Mouse (Mus musculus) heart, embryonic 14.5 days (tissue): ENCODE data around the gene Acap3. TPM values are rescaled to one million over a fixed set of nuclear protein-coding genes. Genes with fewer than 3 reads are reported as not detected.

Source experiments
- ATAC-seq: fragments of 200-750 bp; cut with Nextera tagmentation; 2 replicates; pipeline ENCODE4 v1.8.0; 2017; ENCODE audit warnings: low read depth, moderate TSS enrichment; ENCODE audit not compliant: insufficient number of reproducible peaks, insufficient read depth, low FRiP score
- H3K27ac ChIP-seq, 2 experiments: fragments of 200-500 bp in 1 of 2; fragments of 300-500 bp in 1 of 2; sonication (generic) in 1 of 2; replicated peaks in 1 of 2; 2 replicates each; pipeline ENCODE4 v1.5.1; 2012 to 2014; ENCODE audit warnings: low read depth in 2 of 2, low read length in 2 of 2, control low read depth in 1 of 2, mild to moderate bottlenecking in 1 of 2, mixed read lengths in 1 of 2; ENCODE audit not compliant: control insufficient read depth in 1 of 2, insufficient read depth in 1 of 2
- H3K27me3 ChIP-seq: fragments of 300-500 bp; sonication (generic); 2 replicates; pipeline ENCODE4 v1.6.1; 2014; ENCODE audit warnings: mild to moderate bottlenecking, low read length, control low read depth; ENCODE audit not compliant: control insufficient read depth, insufficient read depth
- H3K36me3 ChIP-seq: fragments of 300-500 bp; sonication (generic); 2 replicates; pipeline ENCODE4 v1.6.1; 2014; ENCODE audit warnings: mild to moderate bottlenecking, control low read depth, low read length, mixed read lengths; ENCODE audit not compliant: control insufficient read depth, insufficient read depth
- H3K4me1 ChIP-seq, 2 experiments: fragments of 200-500 bp in 1 of 2; fragments of 300-500 bp in 1 of 2; sonication (generic) in 1 of 2; 2 replicates each; pipeline ENCODE4 v1.6.1; 2012 to 2014; ENCODE audit warnings: low read length in 2 of 2, control low read depth in 1 of 2, mixed read lengths in 1 of 2; ENCODE audit not compliant: control insufficient read depth in 2 of 2, insufficient read depth in 2 of 2
- H3K4me2 ChIP-seq: fragments of 300-500 bp; sonication (generic); 2 replicates; pipeline ENCODE4 v1.6.1; 2014; ENCODE audit warnings: mild to moderate bottlenecking, low read length
- H3K4me3 ChIP-seq, 2 experiments: fragments of 200-500 bp in 1 of 2; fragments of 300-500 bp in 1 of 2; sonication (generic) in 1 of 2; 2 replicates each; pipeline ENCODE4 v1.5.1; 2012 to 2014; ENCODE audit warnings: low read length in 2 of 2, mild to moderate bottlenecking in 2 of 2, control low read depth in 1 of 2, low read depth in 1 of 2, moderate library complexity in 1 of 2; ENCODE audit not compliant: control insufficient read depth in 1 of 2, insufficient read depth in 1 of 2
- H3K9ac ChIP-seq: fragments of 300-500 bp; sonication (generic); 2 replicates; pipeline ENCODE4 v1.6.1; 2014; ENCODE audit warnings: mild to moderate bottlenecking, low read length
- H3K9me3 ChIP-seq: fragments of 300-500 bp; sonication (generic); 2 replicates; pipeline ENCODE4 v1.6.1; 2016; ENCODE audit warnings: low read length, control low read depth; ENCODE audit not compliant: control insufficient read depth
- WGBS: fragments of 180-500 bp; shearing (Covaris S2); extraction: QIAGEN DNeasy Blood & Tissue Kit; methylation state at CpG from one replicate; pipeline ENCODE4 v1.1.7; 2014; 5-methylcytosine and 5-hydroxymethylcytosine counted together
- polyA plus RNA-seq: library from polyadenylated mRNA; unstranded; fragments of >200 nt; fragmentation: Nextera tagmentation; extraction: Ambion mirVana; gene quantifications from 2 replicates; pipeline ENCODE4 v1.2.1, GENCODE M21; 2014

The Acap3 gene
- polyA plus RNA-seq, 1 experiment from 2014 or later, result 9.4 TPM

- Histone ChIP-seq H3K9ac (no peak overlapping the region), H3K27me3 (no peaks in the 10 kb centered on the region), H3K4me2 (no peak overlapping the region), H3K9me3 (no peaks in the 10 kb centered on the region), H3K36me3 (peaks cover 58% of the 10 kb centered on the region), H3K4me1 (peaks cover 9 to 21% of the 10 kb centered on the region in 2 experiments), H3K4me3 (no peak overlapping the region), H3K27ac (no peak overlapping the region)
- ATAC-seq, result no peak
- WGBS, result 92% methylated on average over 9 of the region's 9 CpGs
These were observed 3.4 kb upstream of the Acap3 start for GRCm38 (mm10) chr4:155888181-155888580.

- 79% methylated on average over 5 of the region's 5 CpGs for WGBS
- H3K9me3 ChIP-seq, result no peaks in the 10 kb centered on the region
- H3K4me1 ChIP-seq, result peaks cover 12 to 28% of the 10 kb centered on the region in 2 experiments
- H3K4me3 ChIP-seq, result no peak overlapping the region
- H3K36me3 ChIP-seq, result peaks cover 53% of the 10 kb centered on the region
- H3K27me3 ChIP-seq, result no peaks in the 10 kb centered on the region
- no peak overlapping the region for H3K27ac ChIP-seq
- no peak overlapping the region for H3K9ac ChIP-seq
- no peak overlapping the region for H3K4me2 ChIP-seq
- no peak for ATAC-seq
These were observed 2.3 kb upstream of the Acap3 start for GRCm38 (mm10) chr4:155889316-155889715.

GRCm38 (mm10) chr4:155891011-155891471 is 581 bp upstream of the Acap3 start:
- Histone ChIP-seq H3K9me3 (no peaks in the 10 kb centered on the region), H3K27me3 (no peaks in the 10 kb centered on the region), H3K4me2 (peak overlapping the region; percentile 99), H3K9ac (peak overlapping the region; percentile 90), H3K27ac (no peak overlapping the region), H3K4me3 (peak overlapping the region; percentile 72 to 91), H3K36me3 (peaks cover 41% of the 10 kb centered on the region), H3K4me1 (peaks cover 20 to 40% of the 10 kb centered on the region in 2 experiments)
- under 1% methylated on average over 34 of the region's 34 CpGs for WGBS
- no peak for ATAC-seq

- Histone ChIP-seq H3K9me3 (no peaks in the 10 kb centered on the region), H3K27ac (peak overlapping the region; percentile 94 to 99), H3K4me2 (peak overlapping the region; percentile 99), H3K27me3 (no peaks in the 10 kb centered on the region), H3K9ac (peak overlapping the region; percentile 90), H3K4me3 (peak overlapping the region; percentile 72 to 91), H3K36me3 (peaks cover 38% of the 10 kb centered on the region), H3K4me1 (peaks cover 20 to 40% of the 10 kb centered on the region in 2 experiments)
- under 1% methylated on average over 40 of the region's 56 CpGs for WGBS
- ATAC-seq, result peak; percentile 87
These were observed 395 bp downstream of the Acap3 start for GRCm38 (mm10) chr4:155892017-155892416.

GRCm38 (mm10) chr4:155892438-155893211 is 1.0 kb downstream of the Acap3 start:
- Histone ChIP-seq H3K36me3 (peaks cover 32% of the 10 kb centered on the region), H3K9me3 (no peaks in the 10 kb centered on the region), H3K4me1 (peaks cover 20 to 40% of the 10 kb centered on the region in 2 experiments), H3K27ac (peak overlapping the region in 1 of 2 experiments; percentile 99; a peak in 2 of 4 replicates), H3K4me3 (peak overlapping the region; percentile 72 to 91), H3K9ac (peak overlapping the region; percentile 90), H3K27me3 (no peaks in the 10 kb centered on the region), H3K4me2 (peak overlapping the region; percentile 99)
- no peak; the same call in none of the 2 replicates for ATAC-seq
- WGBS, result 6% methylated on average over 37 of the region's 37 CpGs

- WGBS, result 73% methylated on average over 8 of the region's 8 CpGs
- peaks cover 28% of the 10 kb centered on the region for H3K36me3 ChIP-seq
- peak overlapping the region; percentile 99 for H3K4me2 ChIP-seq
- no peak for ATAC-seq
- H3K27ac ChIP-seq, result no peak overlapping the region
- H3K4me1 ChIP-seq, result peaks cover 20 to 40% of the 10 kb centered on the region in 2 experiments
- no peaks in the 10 kb centered on the region for H3K27me3 ChIP-seq
- H3K4me3 ChIP-seq, result peak overlapping the region; percentile 72 to 91
- H3K9ac ChIP-seq, result peak overlapping the region; percentile 90; the same call in 1 of the 2 replicates
- H3K9me3 ChIP-seq, result no peaks in the 10 kb centered on the region
These were observed 1.6 kb downstream of the Acap3 start for GRCm38 (mm10) chr4:155893212-155893690.

- WGBS, result 21% methylated on average over 8 of the region's 8 CpGs
- peaks cover 20 to 40% of the 10 kb centered on the region in 2 experiments for H3K4me1 ChIP-seq
- H3K27ac ChIP-seq, result peak overlapping the region; percentile 1 to 19; a peak in 2 of 4 replicates
- H3K4me3 ChIP-seq, result no peak overlapping the region
- H3K9ac ChIP-seq, result peak overlapping the region; percentile 28; the same call in 1 of the 2 replicates
- peak overlapping the region; percentile 99 for H3K4me2 ChIP-seq
- H3K36me3 ChIP-seq, result peaks cover 28% of the 10 kb centered on the region
- ATAC-seq, result no peak
- no peaks in the 10 kb centered on the region for H3K27me3 ChIP-seq
- no peaks in the 10 kb centered on the region for H3K9me3 ChIP-seq
These were observed 2.8 kb downstream of the Acap3 start for GRCm38 (mm10) chr4:155894311-155894881.
